Mouse (Mus musculus) cerebellum, adult 11 months (tissue): Measurements from ENCODE around the gene Repin1.
"Not testable (repeated sequence)": the region's sequence is repeated elsewhere in the genome, so short reads cannot be mapped to it uniquely, and the experiment has no call there.

Experiments
- DNase-seq: peaks from one replicate; pipeline ENCODE4 v3.0.0; 2022

The Repin1 gene

GRCm38 (mm10) chr6:48581257-48581656, 12.4 kb upstream of the Repin1 start:
- no peak for DNase-seq

- no peak for DNase-seq
Observed at GRCm38 (mm10) chr6:48582037-48582436, 11.6 kb upstream of the Repin1 start.

DNA sequence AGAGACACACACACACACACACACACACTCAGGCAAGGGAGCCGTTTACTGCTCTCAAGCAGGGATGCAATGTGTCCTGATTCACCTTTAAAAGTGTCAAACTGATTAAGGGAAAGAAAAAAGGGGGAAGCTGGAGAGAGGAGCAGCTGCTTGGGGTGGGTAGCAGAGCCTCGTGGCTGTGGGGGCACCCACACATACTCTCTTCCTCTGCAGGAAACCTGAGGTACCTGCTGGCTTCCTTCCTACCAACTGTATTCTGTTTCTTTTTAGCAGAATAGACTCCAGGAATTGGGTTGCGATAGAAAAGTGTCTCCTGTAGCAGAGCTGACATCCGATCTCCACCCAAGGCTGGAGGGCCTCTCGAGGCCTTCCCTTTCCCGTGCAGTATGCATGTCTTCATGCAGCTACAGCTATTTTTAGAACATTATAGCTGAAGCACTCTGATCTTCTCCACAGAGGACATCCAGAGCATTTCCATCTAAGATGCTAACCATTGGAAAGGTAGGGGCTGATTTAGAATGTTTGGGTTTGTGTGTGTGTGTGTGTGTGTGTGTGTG, 4.4 kb upstream of the Repin1 start, which contains the start of gene Gm45021:
Gene Gm45021 (plus strand): TSS at position 417 of the 557 bp plus-strand sequence.
- no peak for DNase-seq

DNA sequence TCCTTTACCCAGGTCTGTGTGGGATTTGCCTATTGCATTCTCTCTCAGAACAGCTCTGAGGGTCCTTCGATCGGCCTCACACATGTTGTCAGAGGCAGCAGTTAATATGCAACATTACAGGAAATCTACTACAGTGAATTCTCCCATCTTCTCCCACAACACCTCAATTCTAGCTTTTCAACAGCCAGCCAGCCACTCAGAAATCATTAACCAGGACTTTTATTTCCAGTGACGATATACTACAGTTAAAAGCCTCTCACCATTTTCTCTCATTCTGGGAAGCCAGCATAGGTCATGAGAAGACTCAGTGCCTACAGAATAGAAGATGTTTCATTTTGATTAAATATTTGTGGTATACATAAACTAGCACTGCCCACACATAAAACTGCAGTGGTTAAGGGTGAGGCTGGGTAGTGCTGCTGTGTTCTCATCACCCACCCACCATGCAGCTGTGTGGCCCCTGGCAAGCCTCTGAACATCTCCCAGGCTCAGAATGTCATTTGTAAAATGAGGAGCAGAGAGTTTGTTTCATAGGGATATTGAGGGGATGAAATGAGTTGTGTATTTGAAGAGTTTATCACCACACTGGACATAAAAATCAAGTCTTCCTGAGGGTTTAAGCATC, 2.4 kb upstream of the Repin1 start:
- no peak for DNase-seq

GRCm38 (mm10) chr6:48591871-48592270, 1.8 kb upstream of the Repin1 start:
- DNase-seq, result no peak

GRCm38 (mm10) chr6:48594043-48594738, 508 bp downstream of the Repin1 start:
- no peak for DNase-seq

DNA sequence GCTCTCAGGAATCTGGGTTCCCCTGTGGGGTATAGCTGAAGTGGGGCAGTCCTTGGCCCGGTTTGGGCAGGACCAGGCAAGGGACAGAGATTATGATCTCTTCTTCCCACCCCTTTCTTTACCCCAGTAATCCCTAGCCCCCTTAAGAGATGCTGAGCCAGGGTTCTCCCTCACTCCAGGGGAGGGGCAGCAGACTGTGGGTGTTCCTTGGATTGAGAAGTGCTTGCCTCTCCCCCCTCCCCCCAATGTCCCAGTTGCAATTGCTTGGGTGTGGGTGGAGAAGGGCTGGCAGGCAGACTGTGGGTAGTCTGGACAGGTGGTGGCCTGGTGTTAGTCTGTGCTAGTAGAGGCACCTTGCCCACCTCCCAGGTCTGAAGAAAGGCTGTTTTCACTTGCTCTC, 1.6 kb downstream of the Repin1 start:
- DNase-seq, result peak; percentile 41

GRCm38 (mm10) chr6:48596545-48597232, 3.0 kb downstream of the Repin1 start:
- peak; percentile 31 for DNase-seq

- no peak for DNase-seq
Observed at GRCm38 (mm10) chr6:48597233-48597625, 3.5 kb downstream of the Repin1 start.

GRCm38 (mm10) chr6:48600594-48600993, 6.9 kb downstream of the Repin1 start:
- DNase-seq, result no peak

DNA sequence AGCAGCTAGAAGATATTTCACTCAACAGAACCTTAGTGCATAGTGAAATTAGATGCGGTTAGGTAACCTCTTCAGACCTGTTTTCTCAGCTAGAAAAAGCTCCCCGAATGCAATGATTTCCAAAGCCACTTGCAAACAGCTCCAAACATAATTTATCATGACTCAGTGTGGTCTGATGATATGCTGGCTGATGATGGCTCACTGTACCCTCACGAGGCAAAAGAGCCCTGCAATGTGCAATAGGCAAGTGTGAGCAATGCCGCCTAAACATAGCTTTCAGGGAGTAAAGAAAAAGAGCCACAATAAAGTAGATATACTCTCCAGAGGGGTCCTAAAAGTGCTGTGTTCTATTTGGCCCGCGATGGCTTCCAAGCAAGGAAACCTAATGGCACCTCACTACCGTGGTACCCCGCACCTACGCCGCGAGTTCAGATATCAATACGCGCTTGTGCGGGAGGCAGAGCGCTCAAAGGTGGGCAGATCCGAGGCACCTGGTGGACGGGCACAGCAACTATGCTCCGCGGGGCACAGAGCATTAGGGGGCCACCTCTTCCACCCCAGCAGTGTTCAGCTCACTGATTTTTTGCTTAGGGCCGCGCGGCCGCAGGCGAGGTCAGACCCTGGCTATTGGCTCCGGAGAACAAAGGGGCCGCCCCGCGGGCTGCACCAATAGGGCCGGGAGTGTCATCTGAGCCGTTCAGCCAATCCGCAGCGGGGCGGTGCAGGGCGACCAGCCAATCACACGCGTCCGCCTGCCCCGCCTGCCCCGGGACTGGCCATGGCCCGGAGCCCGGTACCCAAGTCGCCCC, 7.8 kb downstream of the Repin1 start, which contains the start of gene Zfp775:
Gene Zfp775 (plus strand): TSS at position 793 of the 809 bp plus-strand sequence.
- DNase-seq, result peak; percentile 98

DNA sequence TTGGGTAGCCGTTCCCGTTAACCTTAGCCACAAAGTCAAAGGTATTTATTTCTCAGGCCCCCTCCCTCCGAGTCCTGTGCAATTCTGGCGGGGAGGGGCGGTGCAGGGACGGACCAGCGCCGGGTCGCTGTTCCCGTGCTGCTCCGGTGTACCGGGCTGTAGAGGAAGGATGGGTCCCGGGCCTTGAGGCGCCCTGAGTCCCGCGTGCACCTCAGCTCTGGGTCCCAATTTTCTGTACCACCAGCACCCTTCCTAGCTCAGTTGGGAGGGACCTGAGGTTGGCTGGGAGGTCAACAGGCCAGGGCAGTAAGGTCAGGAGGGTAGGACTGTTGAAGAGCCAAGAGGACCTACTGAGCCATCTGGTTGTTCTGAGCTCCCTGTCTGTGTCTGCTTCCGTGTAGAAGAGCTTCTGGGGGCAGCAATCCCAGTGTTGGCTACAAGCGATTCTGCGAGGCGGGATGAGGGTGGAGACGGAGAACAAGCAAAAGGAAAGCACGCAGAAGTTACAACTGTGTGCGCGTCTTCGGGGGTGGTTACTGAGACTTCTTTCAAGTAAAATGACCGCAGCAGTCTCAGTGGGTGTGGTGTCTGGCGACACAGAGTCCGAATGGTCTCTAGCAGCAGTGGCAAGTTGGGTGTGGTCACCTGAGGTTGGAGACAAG, 8.5 kb downstream of the Repin1 start:
- DNase-seq, result no peak

- no peak for DNase-seq
Observed at GRCm38 (mm10) chr6:48608124-48608523, 14.4 kb downstream of the Repin1 start.

- peak; percentile 41 for DNase-seq
Observed at GRCm38 (mm10) chr6:48609512-48609911, 15.8 kb downstream of the Repin1 start.

DNA sequence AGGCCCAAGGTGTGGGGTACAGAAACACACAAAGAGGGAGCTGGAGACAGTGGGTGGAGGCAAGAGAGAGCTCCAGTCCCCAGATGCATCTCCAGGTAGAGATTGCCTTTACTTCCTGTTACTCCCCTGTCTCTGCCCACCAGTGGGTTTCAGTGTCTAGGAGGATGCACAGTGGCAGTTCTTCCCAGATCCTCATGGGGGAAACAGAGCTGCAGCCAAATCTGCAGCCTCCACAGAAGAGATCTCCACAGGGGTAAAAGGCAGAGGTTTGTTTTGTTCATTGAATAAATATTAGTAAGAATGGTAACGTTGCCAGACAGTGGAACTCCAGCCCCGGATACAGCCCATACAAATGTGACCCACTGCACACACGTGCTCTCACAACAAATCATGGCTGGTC, 17.0 kb downstream of the Repin1 start:
- DNase-seq, result no peak

DNA sequence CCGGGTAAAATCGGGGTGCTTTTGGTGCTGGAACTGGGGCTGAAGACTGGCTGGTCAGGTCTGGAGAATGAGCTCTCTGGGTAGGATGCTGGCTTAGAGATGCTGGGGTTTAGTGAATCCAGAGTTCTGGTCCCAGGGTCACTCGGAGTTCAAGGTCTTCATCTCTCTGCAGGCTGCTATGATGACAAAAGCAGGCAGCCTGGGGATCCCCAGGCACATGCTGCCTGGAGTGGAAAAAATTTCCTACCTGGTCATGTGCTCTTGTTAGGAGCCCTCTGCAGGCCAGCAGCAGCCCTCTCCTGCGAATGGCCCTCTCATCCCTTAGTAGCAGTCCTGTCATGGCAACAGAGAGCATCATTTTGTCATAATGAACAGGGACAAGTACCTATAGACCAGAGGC, 19.8 kb downstream of the Repin1 start:
- no peak for DNase-seq

GRCm38 (mm10) chr6:48614756-48615155, 21.1 kb downstream of the Repin1 start:
- no peak for DNase-seq

DNA sequence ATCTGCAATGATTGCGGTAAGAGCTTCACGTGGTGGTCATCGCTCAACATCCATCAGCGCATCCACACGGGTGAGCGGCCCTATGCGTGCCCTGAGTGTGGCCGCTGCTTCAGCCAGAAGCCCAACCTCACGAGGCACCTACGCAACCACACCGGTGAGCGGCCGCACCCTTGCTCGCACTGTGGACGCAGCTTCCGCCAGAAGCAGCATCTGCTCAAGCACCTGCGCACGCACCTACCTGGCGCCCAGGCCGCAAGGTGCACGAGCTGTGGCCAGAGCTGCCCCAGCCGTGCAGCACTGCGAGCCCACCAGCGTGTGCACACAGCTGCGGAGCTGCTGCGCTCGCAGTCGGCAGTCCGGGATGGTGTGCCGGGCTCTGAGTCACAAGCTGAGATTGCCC, 26.3 kb downstream of the Repin1 start:
- DNase-seq, result no peak

DNA sequence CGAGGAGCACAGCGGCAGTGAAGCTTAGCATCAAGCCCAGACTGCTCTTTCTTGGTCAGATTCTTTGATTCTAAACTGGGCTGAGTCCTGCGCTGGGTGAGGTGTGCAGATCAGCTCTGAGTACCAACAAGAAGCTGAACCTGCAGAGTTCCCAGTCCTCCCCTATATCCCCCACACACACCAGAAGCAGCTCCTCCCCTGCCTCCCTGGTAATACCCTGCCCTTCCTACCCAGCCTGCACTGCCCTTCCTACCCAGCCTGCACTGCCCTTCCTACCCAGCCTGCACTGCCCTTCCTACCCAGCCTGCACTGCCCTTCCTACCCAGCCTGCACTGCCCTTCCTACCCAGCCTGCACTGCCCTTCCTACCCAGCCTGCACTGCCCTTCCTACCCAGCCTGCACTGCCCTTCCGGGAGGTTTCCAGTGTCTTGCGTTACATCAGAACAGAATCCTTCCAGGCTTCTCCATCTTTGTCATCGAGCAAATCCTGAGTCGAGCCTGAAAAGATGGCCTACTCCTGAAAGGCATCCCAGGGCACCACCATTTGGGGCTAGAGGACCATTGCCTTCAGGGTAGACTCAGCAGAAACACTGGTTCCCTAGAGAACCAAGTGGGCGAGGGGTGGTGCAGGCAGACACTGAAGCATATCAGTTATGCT, 28.6 kb downstream of the Repin1 start:
- DNase-seq, result not testable (repeated sequence)

DNA sequence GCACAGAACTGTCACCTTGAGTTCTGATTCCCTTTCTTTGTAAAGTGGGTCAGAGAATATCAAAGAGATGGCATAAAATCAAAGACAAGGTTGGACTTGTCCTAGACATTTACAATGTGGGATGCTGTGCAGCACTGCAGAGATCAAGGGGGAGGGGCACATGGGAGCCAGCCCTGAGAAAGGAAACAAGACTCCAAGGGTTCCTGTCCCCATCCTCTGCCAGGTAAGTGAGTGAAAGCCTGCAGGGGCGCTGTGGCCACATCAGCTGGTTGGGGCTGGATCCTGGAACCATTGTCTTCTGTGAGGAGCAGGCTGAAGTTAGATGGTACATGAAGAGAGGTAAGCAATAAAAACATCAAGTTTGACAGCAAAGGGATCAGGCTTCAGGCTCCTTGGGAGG, 29.8 kb downstream of the Repin1 start:
- no peak for DNase-seq

DNA sequence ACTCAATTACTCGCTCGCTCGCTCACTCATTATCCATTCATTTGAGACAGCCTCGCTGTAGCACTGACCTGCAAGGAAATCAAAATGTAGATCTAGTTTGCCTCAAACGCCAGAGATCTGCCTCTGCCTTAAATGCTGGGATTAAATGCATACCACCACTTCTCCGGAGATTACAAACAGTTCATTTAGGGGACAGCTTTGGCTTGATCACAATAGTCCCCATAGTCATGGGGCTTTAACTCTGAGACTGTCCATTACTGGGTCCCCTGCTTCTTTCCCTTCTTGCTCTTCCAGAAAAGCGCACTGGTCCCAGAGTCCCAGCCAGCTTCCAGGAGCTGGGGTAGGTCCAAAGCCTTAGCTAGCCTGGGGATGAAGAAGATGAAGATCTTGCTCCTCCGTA, 32.8 kb downstream of the Repin1 start, which contains the start of gene AI854703:
Gene AI854703 (plus strand): TSS at position 301 of the 400 bp plus-strand sequence.
- no peak for DNase-seq

DNA sequence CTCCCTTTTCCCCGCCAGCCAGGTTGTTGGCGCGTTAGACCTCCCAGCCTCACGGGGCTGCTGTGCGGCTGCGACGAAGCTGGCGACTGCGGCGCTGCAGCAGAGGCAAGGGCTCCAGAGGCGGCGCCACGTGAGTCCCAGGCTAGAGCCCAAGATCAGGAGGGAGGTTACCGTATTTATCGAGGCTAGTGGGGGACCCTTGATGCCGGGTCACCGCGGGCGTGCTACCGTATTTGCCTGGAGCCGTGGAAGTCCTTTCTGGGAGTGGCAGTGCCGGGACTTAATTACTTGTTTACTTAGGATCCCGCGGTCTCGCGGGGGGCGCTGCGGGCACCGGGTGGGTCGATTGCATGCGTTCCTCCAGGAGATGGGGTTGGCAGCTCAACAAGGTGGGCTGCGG, 33.3 kb downstream of the Repin1 start:
- DNase-seq, result peak; percentile 59
